Mouse (Mus musculus) heart, embryonic 16.5 days (tissue): Measurements from ENCODE around the gene Cdh15. TPM values are rescaled to one million over a fixed set of nuclear protein-coding genes. Genes with fewer than 3 reads are reported as not detected.

Experiments
- polyA plus RNA-seq: library from polyadenylated mRNA; unstranded; fragments of >200 nt; fragmentation: Nextera tagmentation; extraction: Ambion mirVana; gene quantifications from 2 replicates; pipeline ENCODE4 v1.2.1, GENCODE M21; 2015

Gene Cdh15
- polyA plus RNA-seq, 1 experiment from 2014 or later = 0.51 TPM

Other genes with a start within 250 kb of the Cdh15 start
- gene Galns, start 236.5 kb upstream of the Cdh15 start, polyA plus RNA-seq = 10.0 and 10.4 TPM in 2 replicates
- gene Trappc2l, start 236.3 kb upstream of the Cdh15 start, polyA plus RNA-seq = 58.2 and 60.1 TPM in 2 replicates
- not detected in 2 replicates for gene Pabpn1l, start 225.2 kb upstream of the Cdh15 start, polyA plus RNA-seq
- 4.6 and 4.8 TPM in 2 replicates for gene Cbfa2t3, start 148.9 kb upstream of the Cdh15 start, polyA plus RNA-seq
- gene Acsf3, start 72.5 kb upstream of the Cdh15 start, polyA plus RNA-seq = 14.9 and 17.2 TPM in 2 replicates
- gene Ankrd11, start 194.3 kb downstream of the Cdh15 start, polyA plus RNA-seq = 17.6 and 18.5 TPM in 2 replicates
- 60.7 and 71.0 TPM in 2 replicates for gene Spg7, start 215.0 kb downstream of the Cdh15 start, polyA plus RNA-seq